Mouse (Mus musculus) lung, postnatal 0 days (tissue): ENCODE measurements at regions not wholly inside any gene's neighbourhood (a gene's known extent, or its start where the extent isn't known, plus 50 kb on each side); places are given as distances from the start of the nearest gene placed in this dataset.

Experiments used
- ATAC-seq: fragments of 200-750 bp; cut with Nextera tagmentation; 2 replicates; pipeline ENCODE4 v1.8.0; 2017; ENCODE audit warnings: moderate library complexity
- DNase-seq: peaks from one replicate; pipeline ENCODE4 v3.0.0-alpha.2; 2016; ENCODE audit warnings: low spot score
- H3K27ac ChIP-seq: fragments of 300-500 bp; sonication (generic); 2 replicates; pipeline ENCODE4 v1.5.1; 2014; ENCODE audit warnings: antibody characterized with exemption, mild to moderate bottlenecking, low read length, mixed read lengths
- H3K27me3 ChIP-seq: fragments of 300-500 bp; sonication (generic); replicated peaks from 2 replicates; pipeline ENCODE4 v1.6.1; 2014; ENCODE audit warnings: low read length, mixed read lengths; ENCODE audit not compliant: insufficient read depth
- H3K36me3 ChIP-seq: fragments of 300-500 bp; sonication (generic); 2 replicates; pipeline ENCODE4 v1.6.1; 2014; ENCODE audit warnings: low read length, mixed read lengths; ENCODE audit not compliant: insufficient read depth
- H3K4me1 ChIP-seq: fragments of 300-500 bp; sonication (generic); 2 replicates; pipeline ENCODE4 v1.6.1; 2014; ENCODE audit warnings: antibody characterized with exemption, low read depth, low read length, mixed read lengths; ENCODE audit not compliant: insufficient read depth
- H3K4me2 ChIP-seq: fragments of 300-500 bp; sonication (generic); replicated peaks from 2 replicates; pipeline ENCODE4 v1.6.1; 2014; ENCODE audit warnings: low read depth, mild to moderate bottlenecking, low read length, moderate library complexity, mixed read lengths
- H3K4me3 ChIP-seq: fragments of 300-500 bp; sonication (generic); 2 replicates; pipeline ENCODE4 v1.5.1; 2014; ENCODE audit warnings: low read depth, low read length
- H3K9ac ChIP-seq: fragments of 300-500 bp; sonication (generic); replicated peaks from 2 replicates; pipeline ENCODE4 v1.6.1; 2014; ENCODE audit warnings: low read depth, mild to moderate bottlenecking
- H3K9me3 ChIP-seq: fragments of 300-500 bp; sonication (generic); 2 replicates; pipeline ENCODE4 v1.6.1; 2016; ENCODE audit warnings: low read length, mixed read lengths
- CTCF ChIP-seq: IDR thresholded peaks from 2 replicates; pipeline ENCODE4 v1.5.1; 2016; ENCODE audit warnings: antibody characterized with exemption, mild to moderate bottlenecking
- EP300 ChIP-seq: IDR thresholded peaks from 2 replicates; pipeline ENCODE4 v1.6.1; 2016; ENCODE audit warnings: antibody characterized with exemption, mild to moderate bottlenecking, control low read depth
- WGBS: fragments of 180-500 bp; shearing (Covaris S2); extraction: QIAGEN DNeasy Blood & Tissue Kit; methylation state at CpG from one replicate; pipeline ENCODE4 v1.1.7; 2014; 5-methylcytosine and 5-hydroxymethylcytosine counted together

- no peaks in the 10 kb centered on the region for H3K9me3 ChIP-seq
- H3K27me3 ChIP-seq: no peaks in the 10 kb centered on the region
- no peaks in the 10 kb centered on the region for H3K36me3 ChIP-seq
- H3K4me2 ChIP-seq: no peak overlapping the region
- no peaks in the 10 kb centered on the region for H3K4me1 ChIP-seq
- ATAC-seq (no peak), DNase-seq (no peak)
- no peak overlapping the region for H3K9ac ChIP-seq
- H3K27ac ChIP-seq: no peak overlapping the region
- no peak for TF ChIP-seq CTCF
- TF ChIP-seq EP300: no peak
- no peak overlapping the region for H3K4me3 ChIP-seq
Observed at GRCm38 (mm10) chr5:7586547-7586946, 242.0 kb upstream of the Zfp804b start.

DNA sequence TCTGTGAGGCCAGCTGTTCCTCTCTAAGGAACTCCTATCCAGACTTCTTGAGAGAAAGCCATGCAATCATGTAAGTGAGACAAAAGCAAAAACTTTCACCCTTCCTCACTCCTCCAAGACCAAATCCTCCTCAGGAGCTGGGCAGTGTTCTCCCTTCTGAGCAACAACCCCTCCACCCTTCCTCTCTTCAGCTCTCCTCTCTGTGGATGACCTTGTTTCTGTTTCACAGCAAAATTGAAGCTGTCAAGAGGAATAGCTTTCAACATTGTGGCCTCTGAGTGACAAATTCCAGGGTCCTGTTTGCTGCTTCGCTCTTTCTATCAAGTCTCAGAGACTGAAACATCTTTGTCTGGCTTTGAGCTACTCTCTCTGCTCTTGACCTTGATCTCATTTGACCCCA, 255.9 kb upstream of the Zfp804b start:
- Histone ChIP-seq H3K9me3 (no peaks in the 10 kb centered on the region), H3K9ac (no peak overlapping the region), H3K27me3 (no peaks in the 10 kb centered on the region), H3K4me1 (no peaks in the 10 kb centered on the region), H3K4me3 (no peak overlapping the region), H3K4me2 (no peak overlapping the region), H3K36me3 (no peaks in the 10 kb centered on the region), H3K27ac (no peak overlapping the region)
- no peak for DNase-seq
- WGBS: 50% methylated on average over 1 of the region's 1 CpGs
- ATAC-seq: no peak
- no peak for TF ChIP-seq EP300
- no peak for TF ChIP-seq CTCF

DNA sequence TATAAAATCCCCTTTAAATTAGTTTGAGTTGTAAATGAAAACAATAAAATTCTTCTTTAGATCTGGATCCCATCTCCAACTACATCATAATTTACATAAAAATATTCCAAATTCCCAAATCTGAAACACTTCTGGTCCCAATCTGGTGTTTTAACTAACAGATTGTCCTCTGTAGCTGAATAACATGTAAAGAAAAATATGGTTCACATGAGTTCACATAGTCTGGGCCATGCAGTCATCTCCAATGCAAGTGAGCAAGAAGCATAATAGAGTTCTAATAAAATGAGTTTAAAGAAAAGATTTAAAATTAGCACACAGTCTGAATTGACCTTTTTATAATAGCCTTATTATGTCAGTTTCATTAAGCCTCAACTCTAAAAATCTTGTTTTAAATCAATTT, 263.0 kb upstream of the Zfp804b start:
- Histone ChIP-seq H3K4me2 (no peak overlapping the region), H3K4me3 (no peak overlapping the region), H3K36me3 (no peaks in the 10 kb centered on the region), H3K9ac (no peak overlapping the region), H3K27me3 (no peaks in the 10 kb centered on the region), H3K4me1 (no peaks in the 10 kb centered on the region), H3K27ac (no peak overlapping the region), H3K9me3 (no peaks in the 10 kb centered on the region)
- TF ChIP-seq EP300 (no peak), CTCF (no peak)
- ATAC-seq: no peak
- DNase-seq: no peak

DNA sequence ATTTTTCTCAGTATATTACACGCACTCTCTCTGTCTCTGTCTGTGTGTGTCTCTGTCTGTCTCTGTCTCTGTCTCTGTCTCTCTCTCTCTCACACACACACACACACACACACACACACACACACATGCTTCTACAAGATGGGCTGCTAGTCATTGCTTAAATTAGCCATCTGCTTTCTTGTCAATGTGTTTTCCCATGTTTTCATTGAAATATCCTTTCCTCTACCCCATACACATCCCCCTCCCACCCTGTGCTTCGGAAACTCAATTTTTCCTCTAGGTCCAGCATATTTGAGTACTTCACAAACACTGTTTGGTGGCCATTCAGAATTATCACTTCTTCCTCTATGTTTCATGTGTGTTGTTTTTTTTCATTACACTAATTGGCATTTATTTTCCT, 263.4 kb upstream of the Zfp804b start:
- Histone ChIP-seq H3K9me3 (no peaks in the 10 kb centered on the region), H3K9ac (no peak overlapping the region), H3K27ac (no peak overlapping the region), H3K36me3 (no peaks in the 10 kb centered on the region), H3K4me2 (no peak overlapping the region), H3K27me3 (no peaks in the 10 kb centered on the region), H3K4me3 (no peak overlapping the region), H3K4me1 (no peaks in the 10 kb centered on the region)
- ATAC-seq (no peak), DNase-seq (no peak)
- WGBS: 86% methylated on average over 2 of the region's 2 CpGs
- TF ChIP-seq EP300 (no peak), CTCF (no peak)

DNA sequence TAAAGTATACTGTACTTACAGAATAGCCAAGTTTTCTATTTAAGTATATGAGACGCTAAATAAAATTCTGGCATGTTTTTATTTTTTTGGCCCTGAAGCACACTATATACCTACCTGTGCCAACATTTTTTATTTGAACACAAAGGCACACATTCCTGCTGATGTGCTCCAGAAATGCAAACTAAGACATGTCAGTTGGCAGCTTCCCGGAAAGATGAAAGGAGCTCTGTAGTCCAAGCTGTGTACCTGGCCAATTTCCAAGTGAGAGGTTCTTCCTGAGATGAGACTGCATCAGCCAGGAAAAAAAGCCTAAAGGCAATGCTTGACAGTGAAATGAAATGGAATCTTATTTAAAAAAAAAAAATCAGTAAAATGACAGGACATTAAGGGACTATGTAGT, 305.0 kb upstream of the Steap4 start:
- no peak for ATAC-seq
- Histone ChIP-seq H3K4me2 (no peak overlapping the region), H3K36me3 (no peaks in the 10 kb centered on the region), H3K4me1 (no peaks in the 10 kb centered on the region), H3K4me3 (no peak overlapping the region), H3K9me3 (no peaks in the 10 kb centered on the region), H3K27ac (no peak overlapping the region), H3K27me3 (no peaks in the 10 kb centered on the region), H3K9ac (no peak overlapping the region)
- no peak for TF ChIP-seq EP300
- 23% methylated on average over 2 of the region's 2 CpGs for WGBS
- DNase-seq: no peak

DNA sequence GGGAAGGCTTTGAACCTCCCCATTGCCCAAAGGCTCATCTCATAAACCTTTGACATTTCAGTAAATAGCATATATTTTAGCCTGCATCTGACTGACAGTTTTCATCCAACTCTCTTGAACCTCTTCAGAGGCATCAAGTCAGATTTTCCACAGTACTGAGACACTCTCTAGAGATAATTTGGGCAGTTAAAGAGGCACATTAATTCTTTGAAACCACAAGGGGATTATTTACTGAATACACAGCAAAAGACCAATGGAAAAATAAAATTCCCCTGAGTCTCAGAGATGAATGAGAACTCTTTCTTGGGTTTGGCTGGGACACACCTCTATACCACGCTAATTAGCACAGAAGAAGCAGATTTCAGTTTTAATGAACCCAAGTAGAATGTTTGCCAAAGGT, 258.5 kb upstream of the Steap4 start:
- Histone ChIP-seq H3K4me3 (no peak overlapping the region), H3K9me3 (no peaks in the 10 kb centered on the region), H3K4me2 (no peak overlapping the region), H3K36me3 (no peaks in the 10 kb centered on the region), H3K27ac (no peak overlapping the region), H3K27me3 (no peaks in the 10 kb centered on the region), H3K4me1 (no peaks in the 10 kb centered on the region), H3K9ac (no peak overlapping the region)
- ATAC-seq (no peak), DNase-seq (no peak)
- WGBS: 64% methylated on average over 1 of the region's 1 CpGs
- TF ChIP-seq EP300 (no peak), CTCF (no peak)

DNA sequence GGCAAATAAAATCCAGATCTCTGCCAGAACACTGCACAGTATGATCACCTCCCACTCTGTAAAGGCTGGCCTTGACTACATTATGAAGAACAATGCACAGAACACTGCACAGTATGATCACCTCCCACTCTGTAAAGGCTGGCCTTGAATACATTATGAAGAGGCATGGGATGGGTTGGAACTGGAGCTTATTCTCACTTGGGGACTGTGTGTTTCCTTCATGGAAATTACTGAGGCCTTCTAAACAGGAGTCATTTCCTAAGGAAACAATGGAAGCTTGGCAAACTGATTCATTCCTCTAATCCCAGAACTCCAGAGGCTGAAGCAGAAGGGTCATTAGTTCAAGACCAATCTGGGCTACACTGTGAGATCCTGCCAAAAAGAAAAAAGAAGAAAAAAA, 240.7 kb upstream of the Steap4 start:
- Histone ChIP-seq H3K4me3 (no peak overlapping the region), H3K9me3 (no peaks in the 10 kb centered on the region), H3K4me1 (no peaks in the 10 kb centered on the region), H3K9ac (no peak overlapping the region), H3K27me3 (no peaks in the 10 kb centered on the region), H3K4me2 (no peak overlapping the region), H3K36me3 (no peaks in the 10 kb centered on the region), H3K27ac (no peak overlapping the region)
- DNase-seq: no peak
- no peak for ATAC-seq
- TF ChIP-seq EP300: no peak
- no peak for TF ChIP-seq CTCF
